Mouse (Mus musculus) embryonic facial prominence, embryonic 14.5 days (tissue): ENCODE results near the gene Coil. TPM values are rescaled to one million over a fixed set of nuclear protein-coding genes. Genes with fewer than 3 reads are reported as not detected.
A peak's percentile ranks its signal among the peaks of the same experiment; 100 is the strongest.

Experiments
- ATAC-seq: fragments of 200-750 bp; cut with Nextera tagmentation; 2 replicates; pipeline ENCODE4 v1.8.0; 2017; ENCODE audit warnings: low read depth, moderate number of reproducible peaks, moderate TSS enrichment
- DNase-seq: peaks from one replicate; pipeline ENCODE4 v3.0.0-alpha.2; 2015; ENCODE audit warnings: low spot score
- H3K27ac ChIP-seq: fragments of 300-500 bp; sonication (generic); replicated peaks from 2 replicates; pipeline ENCODE4 v1.5.1; 2014; ENCODE audit warnings: low read depth, mild to moderate bottlenecking, low read length, moderate library complexity
- H3K27me3 ChIP-seq: fragments of 300-500 bp; sonication (generic); replicated peaks from 2 replicates; pipeline ENCODE4 v1.6.1; 2014; ENCODE audit warnings: low read length; ENCODE audit not compliant: control insufficient read depth, insufficient read depth
- H3K36me3 ChIP-seq: fragments of 300-500 bp; sonication (generic); 2 replicates; pipeline ENCODE4 v1.6.1; 2014; ENCODE audit warnings: low read length, mixed read lengths; ENCODE audit not compliant: control insufficient read depth, insufficient read depth
- H3K4me1 ChIP-seq: fragments of 300-500 bp; sonication (generic); 2 replicates; pipeline ENCODE4 v1.6.1; 2014; ENCODE audit warnings: antibody characterized with exemption, low read length; ENCODE audit not compliant: control insufficient read depth, insufficient read depth
- H3K4me2 ChIP-seq: fragments of 300-500 bp; sonication (generic); 2 replicates; pipeline ENCODE4 v1.6.1; 2014; ENCODE audit warnings: low read depth, mild to moderate bottlenecking, low read length, moderate library complexity, mixed read lengths
- H3K4me3 ChIP-seq: fragments of 300-500 bp; sonication (generic); 2 replicates; pipeline ENCODE4 v1.5.1; 2014; ENCODE audit warnings: low read depth, mild to moderate bottlenecking, low read length
- H3K9ac ChIP-seq: fragments of 300-500 bp; sonication (generic); 2 replicates; pipeline ENCODE4 v1.6.1; 2014; ENCODE audit warnings: low read depth, mild to moderate bottlenecking, low read length, moderate library complexity, mixed read lengths
- H3K9me3 ChIP-seq: fragments of 300-500 bp; sonication (generic); 2 replicates; pipeline ENCODE4 v1.6.1; 2016; ENCODE audit warnings: low read length; ENCODE audit not compliant: control insufficient read depth
- WGBS: fragments of 180-500 bp; shearing (Covaris S2); extraction: QIAGEN DNeasy Blood & Tissue Kit; methylation state at CpG from one replicate; pipeline ENCODE4 v1.1.7; 2014; 5-methylcytosine and 5-hydroxymethylcytosine counted together
- polyA plus RNA-seq: library from polyadenylated mRNA; unstranded; fragments of >200 nt; fragmentation: Nextera tagmentation; extraction: Ambion mirVana; gene quantifications from 2 replicates; pipeline ENCODE4 v1.2.1, GENCODE M21; 2014

Gene Coil
- polyA plus RNA-seq, 1 experiment from 2014 or later = 9.4 TPM

DNA sequence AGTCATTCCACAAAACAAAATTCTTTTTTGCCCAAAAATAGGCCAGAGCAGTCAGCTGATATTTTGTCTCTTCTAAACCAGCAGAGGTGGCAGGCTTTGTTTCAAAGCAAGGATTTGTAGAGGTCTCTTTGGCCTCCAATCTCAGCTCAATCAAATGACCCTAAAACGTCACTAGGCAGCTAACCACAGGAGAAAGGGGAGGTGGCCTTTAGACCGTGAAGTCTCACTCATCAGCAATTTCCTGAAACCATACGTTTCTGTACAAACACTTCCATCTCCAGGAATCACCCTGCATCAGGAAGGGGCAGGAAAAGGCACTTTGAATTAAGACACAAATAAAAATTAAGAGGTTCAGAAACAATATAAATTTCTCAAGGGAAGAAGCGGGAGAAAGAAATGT is 15.2 kb upstream of the Coil start:
- ATAC-seq (peak; percentile 48; the same call in 1 of the 2 replicates), DNase-seq (peak; percentile 56)

DNA sequence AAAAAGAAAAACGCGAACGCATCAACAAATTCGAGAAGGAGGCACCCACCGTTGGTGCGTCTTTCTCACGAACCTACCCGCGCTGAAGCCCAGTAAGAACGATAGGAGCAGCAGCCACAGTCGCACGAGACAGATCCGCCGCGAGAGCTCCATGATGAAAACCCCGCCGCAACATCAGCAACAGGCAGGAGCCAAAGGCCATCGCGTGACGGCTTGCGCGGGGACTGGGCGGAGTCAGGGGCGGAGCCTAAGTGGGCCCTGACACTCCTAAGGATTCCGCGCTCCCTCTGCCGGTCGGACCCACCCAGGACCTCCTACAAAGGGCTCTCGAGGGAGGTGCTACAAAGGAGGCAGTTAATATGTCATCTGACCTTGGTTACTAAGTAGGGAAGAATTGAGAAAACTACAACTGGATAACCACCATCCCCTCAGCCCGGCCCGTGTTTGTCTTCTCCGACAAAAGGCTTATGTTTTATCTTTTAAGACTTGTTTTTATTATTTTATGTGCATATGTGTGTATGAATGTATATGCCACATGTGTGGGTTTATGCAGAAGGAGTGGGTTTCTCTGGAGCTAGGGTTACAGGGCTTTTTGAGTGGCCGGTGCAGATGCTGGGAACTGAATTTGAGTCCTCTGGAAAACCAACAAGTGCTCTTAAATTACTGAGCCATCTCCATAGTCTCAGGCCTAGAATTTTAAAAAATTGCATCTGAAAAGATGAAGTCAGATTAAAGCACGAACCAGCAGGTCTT is 14.7 kb upstream of the Coil start, which contains the start of gene Scpep1:
TSS of gene Scpep1 (minus strand) at position 249 of the 753 bp plus-strand sequence.
- peak; percentile 98 for ATAC-seq
- H3K27ac ChIP-seq = peak within 1 kb of the TSS; percentile 75
- DNase-seq = peak; percentile 97
- peak within 1 kb of the TSS; percentile 62 for H3K4me2 ChIP-seq
- H3K9me3 ChIP-seq = no peaks in the 10 kb centered on the region
- WGBS = 3% methylated on average over 32 of the region's 34 CpGs
- no peaks in the 10 kb centered on the region for H3K27me3 ChIP-seq
- peaks cover 4% of the 10 kb centered on the region for H3K4me1 ChIP-seq
- H3K36me3 ChIP-seq = 0 out of 2 replicates have a peak, but pooled peaks cover 4% of the 10 kb centered on the region
- H3K9ac ChIP-seq = peak within 1 kb of the TSS; percentile 67
- peak within 1 kb of the TSS; percentile 52 for H3K4me3 ChIP-seq

More for the DNA sequence above, 15.2 kb upstream of the Coil start:
- H3K36me3 ChIP-seq = 0 out of 2 replicates have a peak, but pooled peaks cover 4% of the 10 kb centered on the region
- peak overlapping the region; percentile 75 for H3K27ac ChIP-seq
- peak overlapping the region; percentile 67 for H3K9ac ChIP-seq
- peak overlapping the region; percentile 52 for H3K4me3 ChIP-seq
- no peaks in the 10 kb centered on the region for H3K9me3 ChIP-seq
- peak overlapping the region; percentile 62 for H3K4me2 ChIP-seq
- peaks cover 4% of the 10 kb centered on the region for H3K4me1 ChIP-seq
- WGBS = under 1% methylated on average over 4 of the region's 4 CpGs
- no peaks in the 10 kb centered on the region for H3K27me3 ChIP-seq

DNA sequence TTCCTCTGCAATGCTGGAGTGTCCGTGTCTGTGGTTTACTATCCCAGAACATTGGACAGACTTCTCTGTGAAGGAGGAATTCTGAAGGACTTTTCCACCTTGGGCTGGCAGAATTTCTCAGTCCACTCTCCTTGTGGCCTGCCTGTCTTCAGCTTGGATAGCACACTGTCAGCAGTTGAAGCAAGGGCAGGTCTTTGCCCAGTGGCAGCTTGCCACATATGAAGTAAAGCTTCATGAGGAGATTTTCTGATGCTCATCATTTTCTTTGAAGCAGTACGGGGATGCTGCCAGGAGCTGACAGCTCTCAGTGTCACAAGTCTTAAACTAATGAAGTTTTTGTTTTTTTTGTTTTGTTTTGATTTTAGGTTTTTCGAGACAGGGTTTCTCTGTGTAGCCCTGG is 11.2 kb upstream of the Coil start:
- no peaks in the 10 kb centered on the region for H3K27me3 ChIP-seq
- no peak overlapping the region for H3K9ac ChIP-seq
- peaks cover 4% of the 10 kb centered on the region for H3K4me1 ChIP-seq
- no peak overlapping the region for H3K27ac ChIP-seq
- WGBS = 78% methylated on average over 3 of the region's 3 CpGs
- H3K9me3 ChIP-seq = no peaks in the 10 kb centered on the region
- ATAC-seq = no peak
- no peaks in the 10 kb centered on the region for H3K36me3 ChIP-seq
- H3K4me3 ChIP-seq = no peak overlapping the region
- H3K4me2 ChIP-seq = no peak overlapping the region
- no peak for DNase-seq

DNA sequence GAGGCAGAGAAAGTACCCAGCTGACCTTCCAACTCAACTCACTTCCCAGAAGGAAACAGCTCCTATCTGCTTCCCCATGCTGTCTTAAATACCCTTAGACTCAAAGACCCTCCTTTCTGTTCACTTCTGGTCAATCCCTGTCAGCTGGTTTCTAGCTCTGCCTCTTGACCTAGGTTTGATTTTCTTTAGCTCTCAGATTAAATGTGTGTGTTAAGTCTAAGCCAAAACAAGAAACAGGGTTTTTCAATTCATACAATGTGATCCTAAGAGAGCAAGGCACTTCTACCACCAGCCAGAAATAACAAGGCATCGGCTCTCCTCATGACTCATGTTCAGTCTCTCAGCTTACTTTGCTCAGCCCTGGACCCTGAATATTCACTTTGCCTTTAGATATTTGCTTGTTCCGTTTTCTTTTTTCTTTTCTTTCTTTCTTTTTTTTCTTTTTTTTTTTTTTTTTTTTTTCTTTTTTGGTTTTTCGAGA is 3.1 kb upstream of the Coil start, which contains the start of gene Elobl:
TSS of gene Elobl (minus strand) at position 51 of the 481 bp plus-strand sequence.
- Histone ChIP-seq H3K36me3 (no peaks in the 10 kb centered on the region), H3K27me3 (no peaks in the 10 kb centered on the region), H3K9me3 (no peaks in the 10 kb centered on the region), H3K4me1 (no peaks in the 10 kb centered on the region), H3K27ac (no peak within 1 kb of the TSS), H3K4me3 (no peak within 1 kb of the TSS), H3K4me2 (no peak within 1 kb of the TSS), H3K9ac (no peak within 1 kb of the TSS)
- DNase-seq (no peak), ATAC-seq (no peak)
- WGBS = 83% methylated on average over 2 of the region's 3 CpGs

DNA sequence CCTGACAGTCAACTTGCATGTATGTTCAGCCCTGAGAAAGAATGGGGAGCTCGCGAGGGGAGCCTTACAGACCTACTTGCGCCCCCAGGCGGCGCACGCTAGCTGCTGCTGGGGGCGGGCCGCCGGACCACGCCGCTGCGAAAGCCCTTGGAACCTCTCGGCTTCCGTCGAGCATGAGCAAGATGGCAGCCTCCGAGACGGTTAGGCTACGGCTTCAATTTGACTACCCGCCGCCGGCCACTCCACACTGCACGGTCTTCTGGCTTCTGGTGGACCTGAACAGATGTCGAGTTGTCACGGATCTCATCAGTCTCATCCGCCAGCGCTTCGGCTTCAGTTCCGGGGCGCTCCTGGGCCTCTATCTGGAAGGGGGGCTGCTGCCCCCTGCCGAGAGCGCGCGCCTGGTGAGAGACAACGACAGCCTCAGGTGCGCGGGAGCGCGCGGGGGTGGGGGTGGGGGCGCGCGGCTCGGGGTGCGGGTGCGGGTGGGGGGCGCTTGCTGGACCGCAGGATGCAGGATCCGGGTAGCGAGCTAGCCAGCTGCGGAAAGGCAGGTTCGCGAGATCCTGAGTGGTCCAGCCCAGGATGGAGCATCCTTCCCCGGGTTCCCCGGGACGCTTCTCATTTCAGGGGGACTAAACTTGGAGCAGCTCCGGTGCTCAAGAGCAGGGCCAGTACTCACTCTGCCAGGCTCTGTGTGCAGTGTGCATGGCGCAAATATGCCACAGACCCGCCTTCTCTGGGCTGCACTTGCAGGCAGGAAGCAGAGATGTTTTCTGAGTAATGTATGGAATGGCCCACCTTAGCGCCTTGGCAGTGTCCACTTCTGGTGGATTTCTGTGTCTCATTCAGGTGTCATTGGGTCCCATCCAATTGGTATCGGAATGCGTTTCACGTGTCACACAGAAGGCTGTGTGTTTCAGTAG is 4.0 kb downstream of the Coil start:
- ATAC-seq = peak; percentile 90
- Histone ChIP-seq H3K4me2 (peak overlapping the region; percentile 79), H3K27ac (peak overlapping the region; percentile 91), H3K4me3 (peak overlapping the region; percentile 72), H3K4me1 (peaks cover 5% of the 10 kb centered on the region), H3K9ac (peak overlapping the region; percentile 85), H3K27me3 (no peaks in the 10 kb centered on the region), H3K36me3 (no peaks in the 10 kb centered on the region), H3K9me3 (no peaks in the 10 kb centered on the region)
- peak; percentile 97 for DNase-seq
- WGBS = 1% methylated on average over 46 of the region's 62 CpGs

DNA sequence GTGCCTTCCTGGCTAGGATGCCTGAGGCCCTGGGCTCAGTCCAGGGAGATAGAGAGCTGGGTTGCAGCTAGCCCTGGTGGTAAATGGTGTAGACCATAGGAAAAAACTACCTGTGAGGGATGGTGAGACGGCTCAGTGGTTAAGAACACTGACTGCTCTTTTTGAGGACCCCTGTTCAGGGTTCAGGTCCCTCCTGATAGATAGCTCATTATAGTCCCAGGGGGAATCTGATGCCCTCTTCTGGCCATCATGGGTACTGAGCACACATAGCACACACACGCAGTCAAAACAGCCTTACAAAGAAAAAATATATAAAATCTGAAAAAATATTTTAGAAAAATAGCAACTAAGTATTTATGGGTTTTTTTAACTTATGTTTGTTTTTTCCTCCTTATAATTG is 6.3 kb downstream of the Coil start:
- 94% methylated on average over 2 of the region's 2 CpGs for WGBS

DNA sequence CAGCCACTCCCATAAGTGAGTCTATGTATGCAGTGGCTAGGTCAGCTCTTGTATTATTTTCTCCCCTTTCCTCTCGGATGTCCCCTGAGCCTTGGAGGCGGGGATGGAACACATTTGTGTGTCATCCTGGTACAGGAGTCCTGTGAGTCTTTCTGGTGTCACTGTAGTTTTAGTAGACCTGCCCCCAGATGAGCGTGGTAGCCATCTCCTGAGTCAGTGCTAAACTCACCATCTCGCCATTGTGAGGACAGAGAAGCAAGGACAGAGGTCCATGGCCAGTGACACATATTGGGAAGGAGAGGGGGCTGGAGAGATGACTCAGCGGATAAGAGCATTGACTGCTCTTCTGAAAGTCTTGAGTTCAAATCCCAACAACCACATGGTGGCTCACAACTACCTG is 7.1 kb downstream of the Coil start:
- Histone ChIP-seq H3K9me3 (no peaks in the 10 kb centered on the region), H3K36me3 (peaks cover 10% of the 10 kb centered on the region), H3K4me2 (no peak overlapping the region), H3K27me3 (no peaks in the 10 kb centered on the region), H3K27ac (no peak overlapping the region), H3K4me3 (no peak overlapping the region), H3K4me1 (peaks cover 5% of the 10 kb centered on the region), H3K9ac (no peak overlapping the region)
- 89% methylated on average over 5 of the region's 5 CpGs for WGBS
- ATAC-seq (no peak), DNase-seq (no peak)

More for the DNA sequence above, 6.3 kb downstream of the Coil start:
- ATAC-seq = no peak
- Histone ChIP-seq H3K4me3 (no peak overlapping the region), H3K27ac (no peak overlapping the region), H3K36me3 (peaks cover 1% of the 10 kb centered on the region), H3K27me3 (no peaks in the 10 kb centered on the region), H3K9ac (no peak overlapping the region), H3K4me2 (no peak overlapping the region), H3K9me3 (no peaks in the 10 kb centered on the region), H3K4me1 (peaks cover 5% of the 10 kb centered on the region)
- no peak for DNase-seq

DNA sequence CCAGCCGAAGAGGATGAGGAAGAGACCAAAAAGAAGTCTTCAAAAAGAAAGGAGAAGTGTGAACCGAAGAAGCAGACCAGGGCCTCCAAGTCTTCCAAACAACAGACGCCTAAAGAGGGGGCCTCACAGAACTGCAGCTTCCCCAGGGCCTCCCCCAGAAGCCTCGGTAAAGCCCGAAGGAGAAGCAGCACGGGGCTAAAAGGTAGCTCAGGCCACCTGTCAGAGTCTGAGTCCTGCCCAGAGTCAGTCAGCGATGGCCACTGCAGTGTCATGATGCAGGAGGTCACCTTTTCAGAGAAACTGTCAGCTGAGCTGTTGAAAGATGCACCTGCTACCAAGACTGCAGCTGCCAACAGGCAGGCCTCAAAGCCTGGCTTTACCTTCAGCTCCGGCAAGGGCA is 11.3 kb downstream of the Coil start:
- no peaks in the 10 kb centered on the region for H3K4me1 ChIP-seq
- peaks cover 43% of the 10 kb centered on the region for H3K36me3 ChIP-seq
- 82% methylated on average over 8 of the region's 8 CpGs for WGBS
- no peak overlapping the region for H3K27ac ChIP-seq
- no peak overlapping the region for H3K4me2 ChIP-seq
- H3K9me3 ChIP-seq = no peaks in the 10 kb centered on the region
- no peak overlapping the region for H3K4me3 ChIP-seq
- ATAC-seq = no peak
- H3K27me3 ChIP-seq = no peaks in the 10 kb centered on the region
- H3K9ac ChIP-seq = no peak overlapping the region
- DNase-seq = no peak
